Comparison of ENCODE assay signal across 8 mouse cellular contexts in genomic region chr11:98836128-98836527, GRCm38 (mm10). TPM values are rescaled to one million over a fixed set of nuclear protein-coding genes. Genes with fewer than 3 reads are reported as not detected.
DNase-seq lines count a peak whose midpoint lies in the region; ATAC-seq lines count a peak whose summit lies in the region.

No protein-coding gene starts in this region.

- ATAC-seq in liver, embryonic 12.5 days: peak; percentile 59
- ATAC-seq in granulocyte monocyte progenitor cell, adult 5-6 weeks (replicated peaks; ENCODE audit: poor library complexity, severe bottlenecking): no peak

- peak overlapping the region; percentile 63 for H3K4me3 ChIP-seq in liver, embryonic 12.5 days

- no peaks in the 10 kb centered on the region for H3K9me3 ChIP-seq in liver, embryonic 12.5 days (replicated peaks)

- 26% methylated on average over 7 of the region's 7 CpGs for whole genome bisulfite sequencing in liver, embryonic 12.5 days (ENCODE audit: insufficient replicate concordance)

- H3K36me3 ChIP-seq in liver, embryonic 12.5 days: peaks cover 35% of the 10 kb centered on the region

- H3K9ac ChIP-seq in liver, embryonic 12.5 days: peak overlapping the region; percentile 75; the same call in 1 of the 2 replicates

- peak overlapping the region; percentile 97 for H3K4me2 ChIP-seq in liver, embryonic 12.5 days

- H3K27ac ChIP-seq in liver, embryonic 12.5 days: no peak overlapping the region

- peak; percentile 89 for DNase-seq in heart, adult 11 months
- no peak for DNase-seq in heart, adult 18-20 months
- DNase-seq in urinary bladder, postnatal 14 days (ENCODE audit: low spot score): peak; percentile 74
- DNase-seq in urinary bladder, postnatal 10 days (ENCODE audit: low spot score): no peak
- DNase-seq in thymus, postnatal 0 days (ENCODE audit: low spot score): no peak
- DNase-seq in spleen, postnatal 36 days (ENCODE audit: low spot score in 2 of 2): no peak

- H3K4me1 ChIP-seq in liver, embryonic 12.5 days: peaks cover 18% of the 10 kb centered on the region

- H3K27me3 ChIP-seq in liver, embryonic 12.5 days (replicated peaks): peaks cover 53% of the 10 kb centered on the region

RNA-seq across cellular contexts. Expression of gene Rapgefl1, which starts 0.5 kb away (rescaled TPM):
- total RNA-seq in heart, adult 18-20 months (2021): under 1 TPM; 0.72 to 0.82 TPM
- 0.21 and 0.24 TPM in 2 replicates for polyA plus RNA-seq in liver, embryonic 12.5 days (2016; fragmentation: Nextera tagmentation; extraction: Ambion mirVana)
- polyA plus RNA-seq in thymus, postnatal 0 days (2015; fragmentation: Nextera tagmentation; extraction: Ambion mirVana): 0.86 and 1.1 TPM in 2 replicates
- total RNA-seq in granulocyte monocyte progenitor cell, adult 5-6 weeks (2014; fragmentation: Nextera tagmentation): 2.0 TPM in 1 of 2 replicates, not detected in the other
- total RNA-seq in granulocyte monocyte progenitor cell, adult 5-6 weeks (2017): 0.30 TPM in 1 of 2 replicates, not detected in the other

RNA-seq across cellular contexts. Expression of gene Wipf2, which starts 27.3 kb away (rescaled TPM):
- 10 to 100 TPM in 1 of 2 experiments, 1 to 10 TPM in 1; 7.3 to 10.1 TPM for total RNA-seq in heart, adult 18-20 months (2021)
- polyA plus RNA-seq in liver, embryonic 12.5 days (2016; fragmentation: Nextera tagmentation; extraction: Ambion mirVana): 2.0 and 2.2 TPM in 2 replicates
- polyA plus RNA-seq in thymus, postnatal 0 days (2015; fragmentation: Nextera tagmentation; extraction: Ambion mirVana): 5.6 and 7.5 TPM in 2 replicates
- total RNA-seq in granulocyte monocyte progenitor cell, adult 5-6 weeks (2014; fragmentation: Nextera tagmentation): 8.6 and 11.4 TPM in 2 replicates
- 2.7 and 2.8 TPM in 2 replicates for total RNA-seq in granulocyte monocyte progenitor cell, adult 5-6 weeks (2017)

RNA-seq across cellular contexts. Expression of gene Casc3, which starts 31.4 kb away (rescaled TPM):
- total RNA-seq in heart, adult 18-20 months (2021): 10 to 100 TPM; 17.2 to 19.3 TPM
- polyA plus RNA-seq in liver, embryonic 12.5 days (2016; fragmentation: Nextera tagmentation; extraction: Ambion mirVana): 26.4 and 29.7 TPM in 2 replicates
- polyA plus RNA-seq in thymus, postnatal 0 days (2015; fragmentation: Nextera tagmentation; extraction: Ambion mirVana): 21.8 and 23.8 TPM in 2 replicates
- 46.1 and 46.7 TPM in 2 replicates for total RNA-seq in granulocyte monocyte progenitor cell, adult 5-6 weeks (2014; fragmentation: Nextera tagmentation)
- total RNA-seq in granulocyte monocyte progenitor cell, adult 5-6 weeks (2017): 13.6 and 31.8 TPM in 2 replicates

RNA-seq across cellular contexts. Expression of gene Msl1, which starts 40.8 kb away (rescaled TPM):
- total RNA-seq in heart, adult 18-20 months (2021): 10 to 100 TPM; 71.7 to 73.3 TPM
- 11.5 and 11.7 TPM in 2 replicates for polyA plus RNA-seq in liver, embryonic 12.5 days (2016; fragmentation: Nextera tagmentation; extraction: Ambion mirVana)
- 14.4 and 20.4 TPM in 2 replicates for polyA plus RNA-seq in thymus, postnatal 0 days (2015; fragmentation: Nextera tagmentation; extraction: Ambion mirVana)
- 72.7 and 75.0 TPM in 2 replicates for total RNA-seq in granulocyte monocyte progenitor cell, adult 5-6 weeks (2014; fragmentation: Nextera tagmentation)
- total RNA-seq in granulocyte monocyte progenitor cell, adult 5-6 weeks (2017): 59.8 and 70.1 TPM in 2 replicates

Comparison
In these comparisons a context has a peak if more than half of its experiments do, and no peak if none do; other contexts are left out.
1. DNase-seq: peak in heart, adult 11 months (single experiment) and urinary bladder, postnatal 14 days (single experiment); none in heart, adult 18-20 months (0 of 2), urinary bladder, postnatal 10 days (single experiment), thymus, postnatal 0 days (single experiment) and spleen, postnatal 36 days (0 of 2).